Mouse (Mus musculus): ENCODE data around the gene Trim80.
"Not testable (repeated sequence)": the region's sequence is repeated elsewhere in the genome, so short reads cannot be mapped to it uniquely, and the experiment has no call there.

Trim80 gene

DNA sequence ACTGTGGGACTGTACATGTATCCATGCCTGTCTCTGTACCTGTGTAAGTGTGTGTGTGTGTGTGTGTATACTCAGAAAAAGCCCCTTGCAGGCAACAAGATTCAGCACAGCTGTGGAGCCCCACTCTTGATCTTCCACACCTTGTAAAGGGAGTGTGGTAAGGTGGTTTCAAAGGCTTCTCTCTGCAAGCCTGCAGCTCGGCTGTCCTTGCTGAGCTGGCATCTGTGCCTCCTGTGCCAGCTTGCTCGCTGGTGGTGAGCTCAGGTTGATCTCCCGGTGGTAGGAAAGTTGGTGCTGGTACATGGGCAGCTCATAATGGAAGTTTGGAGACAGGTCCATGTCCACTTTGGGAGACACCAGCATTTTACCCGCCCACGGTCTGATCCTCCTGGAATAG is 21.5 kb downstream of the Trim80 start:
- no peak for DNase-seq (ENCODE audit: low spot score in 2 of 2)

DNA sequence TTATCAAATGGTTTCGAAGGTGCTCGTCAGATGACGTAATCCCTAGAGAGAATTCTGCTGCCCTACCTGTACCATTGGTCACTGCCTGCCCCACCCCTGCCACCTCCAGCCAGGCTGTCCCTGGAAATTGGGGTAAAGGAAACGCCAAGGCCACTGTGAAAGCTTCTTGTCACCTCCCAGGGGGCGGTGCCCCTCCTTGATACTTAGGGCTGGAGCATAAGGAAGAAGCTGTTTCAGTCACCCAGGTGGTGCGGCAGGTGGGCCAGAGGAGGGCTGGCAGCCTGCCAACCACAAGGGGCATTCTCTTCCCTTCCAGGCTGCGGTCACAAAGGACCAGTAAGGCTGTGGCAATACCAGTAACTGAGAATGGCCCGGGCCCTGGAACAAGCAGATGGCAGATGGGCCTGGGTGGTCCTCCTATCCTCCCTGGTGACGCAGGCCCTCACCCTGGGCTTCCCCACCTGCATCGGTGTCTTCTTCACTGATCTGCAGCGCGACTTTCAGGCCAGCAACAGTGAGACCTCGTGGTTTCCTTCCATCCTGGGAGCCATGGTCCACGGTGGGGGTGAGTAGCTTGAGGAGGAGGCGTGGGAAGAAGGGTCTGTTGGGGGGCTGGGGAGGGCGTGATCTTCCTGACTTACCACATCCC is 22.0 kb downstream of the Trim80 start, which contains the start of gene Slc16a5:
TSS of gene Slc16a5 (plus strand) at position 232 of the 649 bp plus-strand sequence.
- DNase-seq (ENCODE audit: low spot score in 2 of 2): no peak

- no peak for DNase-seq (ENCODE audit: low spot score in 2 of 2)
Observed at GRCm38 (mm10) chr11:115463397-115463796, 23.1 kb downstream of the Trim80 start.

- DNase-seq (ENCODE audit: low spot score in 2 of 2): no peak
Observed at GRCm38 (mm10) chr11:115464851-115465250, 24.5 kb downstream of the Trim80 start.

DNA sequence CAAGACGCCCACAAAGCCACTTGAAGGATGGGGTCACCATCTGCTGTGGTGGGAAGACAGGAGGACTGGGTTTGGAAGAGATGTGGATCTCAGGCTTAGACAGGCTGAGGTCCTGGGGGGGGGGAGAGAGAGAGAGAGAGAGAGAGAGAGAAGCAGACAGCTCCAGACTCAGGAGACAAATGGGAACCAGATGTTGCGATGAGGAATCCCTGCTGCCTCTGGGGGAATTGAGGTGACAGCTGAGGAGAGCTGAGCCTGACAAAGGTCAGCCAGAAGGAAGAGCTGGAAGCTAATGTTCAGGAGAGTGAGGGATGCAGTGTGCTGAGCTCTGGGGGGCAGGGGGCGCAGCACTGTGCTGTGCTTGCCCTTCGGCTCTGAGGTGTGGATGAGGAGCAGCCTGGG is 26.9 kb downstream of the Trim80 start:
- no peak for DNase-seq (ENCODE audit: low spot score in 2 of 2)

- DNase-seq (ENCODE audit: low spot score in 2 of 2): no peak
Observed at GRCm38 (mm10) chr11:115472183-115472582, 31.8 kb downstream of the Trim80 start.

DNA sequence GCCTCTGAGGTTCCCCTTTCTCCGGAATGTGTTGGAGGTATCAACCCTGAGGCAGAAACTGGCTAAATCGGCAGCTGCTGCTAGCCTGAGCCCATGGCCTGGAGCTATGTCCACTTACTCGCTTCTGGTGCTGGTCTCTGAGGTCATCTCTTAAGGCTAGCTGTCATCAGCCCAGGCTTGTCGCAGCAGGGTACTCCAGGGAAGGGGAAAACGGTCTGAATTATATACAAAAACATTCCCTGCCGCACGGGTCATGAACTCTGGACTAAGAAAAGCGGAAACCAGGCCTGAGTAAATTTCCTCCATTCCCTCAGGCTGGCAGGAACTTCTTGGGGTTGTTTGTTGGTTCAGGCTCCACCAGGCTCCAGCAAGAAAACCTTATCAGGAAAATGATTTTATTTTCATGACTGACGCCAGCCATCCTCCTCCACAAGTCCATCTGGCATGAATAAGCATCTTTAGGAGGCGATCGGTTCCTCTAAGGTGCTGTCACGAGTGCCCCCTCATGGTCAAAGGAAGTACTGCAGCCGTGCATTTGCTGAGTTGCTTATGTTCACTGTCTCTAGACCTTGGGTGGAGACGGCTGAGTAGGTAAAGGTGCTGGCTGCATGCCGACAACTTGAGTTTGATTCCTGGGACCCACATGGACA is 33.4 kb downstream of the Trim80 start:
- DNase-seq (ENCODE audit: low spot score in 2 of 2): peak; percentile 94 to 98

DNA sequence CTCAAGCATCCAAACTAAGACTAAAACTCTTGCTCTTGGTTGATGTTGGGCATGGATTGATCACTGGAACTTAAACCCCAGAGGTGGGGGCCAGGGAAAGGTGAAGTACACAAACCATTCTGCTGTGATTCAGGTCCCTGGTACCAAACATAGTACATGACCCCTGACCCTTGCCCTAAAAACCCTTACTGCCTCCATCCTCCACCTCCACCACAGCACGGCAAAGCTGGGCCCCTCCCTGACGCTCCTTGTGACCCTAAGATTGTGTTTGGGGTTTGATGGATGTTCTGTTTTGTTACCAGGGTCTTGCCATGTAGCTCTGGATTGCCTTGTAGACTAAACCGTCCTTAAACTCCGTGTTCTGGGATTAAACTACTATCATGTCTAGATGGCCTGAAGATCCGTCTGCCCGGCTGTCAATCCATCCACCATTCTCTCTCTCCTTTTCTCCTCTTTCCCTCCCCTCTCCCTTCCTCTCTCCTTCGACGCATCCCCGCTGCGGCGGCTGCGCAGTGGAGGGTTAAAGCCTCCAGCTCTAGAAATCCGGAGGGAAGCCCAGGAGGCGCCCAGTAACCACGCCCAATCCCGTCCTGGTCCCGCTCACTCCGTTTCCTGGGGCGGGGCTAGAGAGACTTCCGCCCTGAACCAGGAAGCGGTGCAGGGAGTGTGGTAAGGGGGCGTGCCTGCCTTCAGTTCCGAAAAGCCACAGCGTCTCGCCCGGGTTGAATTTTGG is 34.8 kb downstream of the Trim80 start, which contains the start of gene Armc7:
TSS of gene Armc7 (plus strand) at position 643 of the 733 bp plus-strand sequence.
- peak; percentile 92 to 95 for DNase-seq (ENCODE audit: low spot score in 2 of 2)

DNA sequence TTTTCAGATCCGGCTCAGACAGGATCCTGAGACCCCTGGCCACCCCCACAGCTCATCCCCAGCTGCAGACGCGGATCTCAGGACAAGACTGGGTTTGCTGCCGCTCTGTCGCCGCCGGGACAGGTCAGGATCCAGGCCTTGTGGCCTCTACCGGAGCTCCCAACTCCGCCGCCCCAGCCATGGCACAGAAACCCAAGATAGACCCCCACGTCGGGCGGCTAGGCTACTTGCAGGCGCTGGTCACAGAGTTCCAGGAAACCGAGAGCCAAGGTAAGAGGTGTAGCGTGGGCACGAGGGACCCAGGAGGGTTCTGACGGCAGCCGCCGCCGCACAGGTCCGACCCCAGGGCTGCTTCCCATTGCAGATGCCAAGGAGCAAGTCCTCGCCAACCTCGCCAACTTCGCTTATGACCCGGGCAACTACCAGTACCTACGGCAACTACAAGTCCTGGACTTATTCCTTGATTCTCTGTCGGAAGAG is 35.5 kb downstream of the Trim80 start:
- DNase-seq (ENCODE audit: low spot score in 2 of 2): peak in 1 of 2 experiments; percentile 27

- DNase-seq (ENCODE audit: low spot score in 2 of 2): not testable (repeated sequence)
Observed at GRCm38 (mm10) chr11:115476630-115477029, 36.3 kb downstream of the Trim80 start.

- DNase-seq (ENCODE audit: low spot score in 2 of 2): not testable (repeated sequence)
Observed at GRCm38 (mm10) chr11:115477388-115477787, 37.0 kb downstream of the Trim80 start.

DNA sequence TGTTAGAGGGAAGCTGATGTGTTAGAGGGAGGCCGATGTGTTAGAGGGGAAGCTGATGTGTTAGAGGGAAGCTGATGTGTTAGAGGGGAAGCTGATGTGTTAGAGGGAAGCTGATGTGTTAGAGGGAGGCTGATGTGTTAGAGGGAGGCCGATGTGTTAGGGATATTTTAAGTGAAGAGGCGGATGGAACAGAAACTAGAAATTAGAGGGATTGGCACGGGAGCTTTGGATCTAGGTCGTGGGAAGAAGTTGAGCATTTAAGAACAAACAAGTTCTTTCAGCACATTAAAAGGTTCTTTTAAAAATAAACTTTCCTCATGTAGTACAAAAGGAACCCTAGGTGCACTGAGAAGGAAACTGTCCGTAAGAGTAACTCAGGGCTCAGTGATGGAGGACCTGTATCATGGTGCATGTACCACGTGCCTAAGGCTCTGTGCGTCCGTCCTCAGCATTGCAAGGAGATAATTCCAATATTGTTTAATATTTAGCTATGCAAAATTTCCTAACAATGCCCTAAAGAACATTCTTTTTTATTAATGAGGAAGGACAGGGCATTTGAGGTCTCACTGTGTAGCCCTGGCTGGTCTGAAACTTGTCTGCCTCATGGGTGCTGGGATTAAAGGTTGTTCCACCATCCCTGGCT is 38.1 kb downstream of the Trim80 start:
- DNase-seq (ENCODE audit: low spot score in 2 of 2): no peak

DNA sequence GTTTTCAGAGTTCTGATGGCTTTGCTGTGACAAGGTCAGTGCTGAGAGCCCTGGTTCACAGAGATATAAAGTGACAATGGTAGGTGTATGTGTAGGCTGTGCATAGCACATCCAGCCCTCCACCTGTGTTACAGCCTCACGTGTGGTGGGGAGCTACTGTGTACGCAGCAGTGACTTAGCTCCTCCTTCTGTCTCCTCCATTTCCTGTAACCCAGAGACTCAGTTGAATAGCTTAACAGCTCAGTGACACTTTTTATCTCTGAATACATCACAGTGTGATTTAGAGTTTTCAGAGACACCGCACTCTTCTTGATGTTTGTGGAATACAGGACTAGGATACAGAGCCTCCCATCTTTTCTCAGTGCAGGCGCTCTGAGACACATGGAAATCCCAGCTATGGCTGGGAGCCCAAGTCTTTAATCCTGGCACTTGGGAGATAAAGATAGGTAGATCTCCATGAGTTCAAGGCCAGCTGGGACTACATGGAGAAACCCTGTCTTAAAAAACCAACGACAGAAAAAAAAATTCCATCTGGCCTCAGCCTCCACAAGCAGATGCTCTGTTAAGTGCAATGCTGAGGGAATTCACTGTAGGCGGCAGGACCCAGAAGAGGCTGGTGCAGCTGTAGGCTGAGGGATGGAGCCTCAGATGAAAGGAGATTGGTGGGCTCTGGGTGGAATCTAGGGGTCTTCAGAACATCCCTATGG is 41.4 kb downstream of the Trim80 start:
- no peak for DNase-seq (ENCODE audit: low spot score in 2 of 2)

DNA sequence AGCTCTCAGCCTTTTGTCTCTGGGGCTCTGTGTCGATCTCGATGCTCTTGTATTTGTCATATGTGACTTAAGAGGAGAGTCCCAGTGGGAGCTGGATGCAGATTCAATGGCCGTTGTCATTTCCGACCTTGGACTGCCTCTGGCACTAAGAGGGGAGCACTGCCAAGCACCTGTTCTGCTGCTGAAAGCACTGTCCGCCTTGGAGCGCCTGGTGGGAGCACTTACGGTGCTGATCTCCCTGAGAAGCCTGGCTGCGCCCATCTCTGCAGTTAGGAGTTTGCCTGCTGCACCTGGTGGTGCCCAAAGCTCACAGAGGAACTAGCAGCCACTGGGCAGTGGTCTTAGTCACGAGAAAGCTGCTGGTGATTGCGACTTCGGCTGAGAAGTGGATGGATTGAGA is 42.9 kb downstream of the Trim80 start:
- no peak for DNase-seq (ENCODE audit: low spot score in 2 of 2)

DNA sequence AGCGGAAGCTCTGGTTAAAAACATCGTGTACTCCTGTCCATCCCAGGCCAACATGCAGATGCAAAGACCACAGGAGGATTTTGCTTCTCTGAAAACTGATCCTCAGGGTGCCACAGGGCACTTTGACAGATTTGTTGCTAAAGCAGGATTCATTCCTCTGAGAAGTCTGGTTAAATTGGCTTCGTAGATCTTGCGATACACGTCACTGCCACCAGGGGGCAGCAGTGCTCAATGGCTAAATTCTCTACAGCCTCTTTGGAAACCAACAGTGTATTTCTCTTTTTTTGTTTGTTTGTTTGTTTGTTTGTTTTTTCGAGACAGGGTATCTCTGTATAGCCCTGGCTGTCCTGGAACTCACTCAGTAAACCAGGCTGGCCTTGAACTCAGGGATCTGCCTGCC is 43.4 kb downstream of the Trim80 start:
- DNase-seq (ENCODE audit: low spot score in 2 of 2): peak; percentile 78 to 93

DNA sequence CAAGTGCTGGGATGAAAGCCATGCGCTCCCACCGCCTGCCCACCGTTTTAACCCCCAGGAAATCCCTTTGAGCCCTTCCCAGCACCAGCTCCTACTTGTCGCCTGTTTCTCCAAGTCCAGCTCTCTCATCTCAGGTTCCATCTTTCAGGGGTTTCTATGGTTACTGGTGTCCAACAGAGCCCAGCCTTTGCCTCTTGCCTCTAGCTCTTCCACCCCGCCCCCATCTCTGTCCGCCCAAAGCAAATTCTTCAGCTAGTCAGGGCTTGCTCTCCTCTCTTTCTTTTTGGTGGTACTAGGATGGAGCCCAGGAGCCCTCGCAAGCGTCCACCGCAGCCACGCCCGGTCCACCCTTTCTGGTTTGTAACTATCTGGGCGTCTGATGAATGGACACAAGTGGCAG is 44.8 kb downstream of the Trim80 start:
- DNase-seq (ENCODE audit: low spot score in 2 of 2): no peak

DNA sequence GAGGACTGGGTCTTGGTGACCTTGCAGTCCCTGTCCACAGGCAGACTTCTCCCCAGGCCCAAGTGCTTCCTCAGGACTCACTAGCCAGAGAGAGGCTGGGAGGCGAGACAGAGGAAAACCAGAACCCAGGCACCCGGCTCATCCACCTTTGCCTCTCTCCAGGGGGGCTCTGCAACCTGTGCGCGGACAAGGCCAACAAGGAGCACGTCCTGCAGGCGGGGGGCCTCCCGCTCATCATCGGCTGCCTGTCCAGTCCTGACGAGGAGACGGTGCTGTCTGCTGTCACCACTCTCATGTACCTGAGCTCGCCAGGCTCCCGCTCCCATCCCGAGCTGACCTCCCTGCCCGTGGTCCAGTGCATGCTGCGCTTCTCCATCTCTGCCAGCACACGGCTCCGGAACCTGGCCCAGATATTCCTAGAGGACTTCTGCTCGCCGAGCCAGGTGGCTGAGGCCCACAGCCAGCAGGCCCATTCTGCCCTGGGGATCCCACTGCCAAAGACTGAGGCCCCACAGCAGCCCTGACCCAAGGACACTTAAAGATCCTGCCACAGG is 48.3 kb downstream of the Trim80 start:
- DNase-seq (ENCODE audit: low spot score in 2 of 2): no peak

GRCm38 (mm10) chr11:115490441-115491355 is 50.4 kb downstream of the Trim80 start:
- no peak for DNase-seq (ENCODE audit: low spot score in 2 of 2)

- peak; percentile 84 to 92 for DNase-seq (ENCODE audit: low spot score in 2 of 2)
Observed at GRCm38 (mm10) chr11:115491356-115492083, 51.2 kb downstream of the Trim80 start, which contains the start of gene Nt5c. TSS of gene Nt5c (minus strand) at chr11:115491862.
